Comparison of ENCODE assay signal across 15 mouse cellular contexts in the genomic region with DNA sequence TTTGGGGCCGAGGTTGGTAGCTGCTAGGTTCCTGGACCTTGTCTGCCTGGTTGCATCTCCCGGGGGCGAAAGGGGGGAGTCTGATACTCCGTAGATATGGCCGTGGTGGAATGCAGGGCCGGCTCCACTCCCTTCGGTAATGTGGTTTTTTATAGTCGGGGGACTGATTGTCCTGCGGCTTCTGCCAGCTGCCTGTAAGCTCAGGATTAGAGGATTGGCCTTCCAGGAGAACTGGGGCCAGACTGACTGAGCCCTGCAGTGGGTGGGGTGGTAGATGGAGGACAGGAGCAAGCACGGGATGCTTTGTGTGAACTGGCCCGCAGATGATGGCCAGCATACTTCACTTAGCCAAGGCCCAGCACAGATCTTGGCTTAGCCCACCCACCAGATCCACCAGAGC. TPM values are rescaled to one million over a fixed set of nuclear protein-coding genes. Genes with fewer than 3 reads are reported as not detected.
DNase-seq lines count a peak whose midpoint lies in the region; TF ChIP-seq lines count a peak whose summit lies in the region.
"Had no signal": no experiment of that assay in that cellular context is flagged by ENCODE, and none has a peak within 500 bp of the region (broad histone marks: within the 10 kb centered on the region; RNA-seq: fewer than 3 reads in every experiment).

No protein-coding gene starts in this region.

- intact Hi-C loops in gastrocnemius, adult 2 months (cut with DNase I): no loop called here
- intact Hi-C loops in gastrocnemius, postnatal 14 days (cut with DNase I; ENCODE audit: low total_unique reads): no loop called here

- H3K27ac ChIP-seq in gastrocnemius, adult 2 months: peak overlapping the region; percentile 95
- H3K27ac ChIP-seq in embryonic facial prominence, embryonic 10.5 days (replicated peaks): 0 out of 2 replicates have a peak overlapping the region, but pooled peaks have one; percentile 6
- H3K27ac ChIP-seq: embryonic facial prominence, embryonic 12.5 days; forebrain, embryonic 15.5 days; hindbrain, embryonic 15.5 days had no signal

- TF ChIP-seq CTCF in gastrocnemius, adult 2 months (IDR thresholded peaks at IDR 0.05): no peak

- H3K4me3 ChIP-seq in gastrocnemius, adult 2 months: peak overlapping the region; percentile 21; the same call in 1 of the 2 replicates
- no peak overlapping the region for H3K4me3 ChIP-seq in embryonic facial prominence, embryonic 10.5 days
- H3K4me3 ChIP-seq: embryonic facial prominence, embryonic 12.5 days; forebrain, embryonic 15.5 days; hindbrain, embryonic 15.5 days had no signal

- peak; percentile 69 for DNase-seq in gastrocnemius, adult 2 months
- no peak for DNase-seq in gastrocnemius, postnatal 14 days
- DNase-seq in heart, adult 8-10 months (ENCODE audit: low spot score): peak; percentile 38
- no peak for DNase-seq in heart, postnatal 4 days
- DNase-seq in embryonic facial prominence, embryonic 10.5 days (ENCODE audit: low spot score): no peak
- DNase-seq in skeletal muscle tissue, adult 2 months (ENCODE audit: low read depth, low spot score): peak; percentile 39
- DNase-seq in ovary, postnatal 10 days (ENCODE audit: low spot score): no peak
- DNase-seq: cerebellum, adult 11 months; embryo, embryonic 11 days had no signal

- no peaks in the 10 kb centered on the region for H3K36me3 ChIP-seq in embryonic facial prominence, embryonic 10.5 days (replicated peaks)
- H3K36me3 ChIP-seq: embryonic facial prominence, embryonic 12.5 days; forebrain, embryonic 15.5 days had no signal

- 86% methylated on average over 11 of the region's 11 CpGs for WGBS in embryonic facial prominence, embryonic 10.5 days

- H3K27me3 ChIP-seq in embryonic facial prominence, embryonic 10.5 days (replicated peaks; ENCODE audit: low read depth, poor library complexity, severe bottlenecking): peaks cover 9% of the 10 kb centered on the region
- H3K27me3 ChIP-seq: forebrain, embryonic 15.5 days; hindbrain, embryonic 15.5 days had no signal

- H3K9me3 ChIP-seq in embryonic facial prominence, embryonic 10.5 days: no peaks in the 10 kb centered on the region
- H3K9me3 ChIP-seq: embryonic facial prominence, embryonic 12.5 days; forebrain, embryonic 15.5 days; hindbrain, embryonic 15.5 days had no signal

- peaks cover 7% of the 10 kb centered on the region; the same call in 1 of the 2 replicates for H3K4me1 ChIP-seq in embryonic facial prominence, embryonic 10.5 days
- H3K4me1 ChIP-seq: embryonic facial prominence, embryonic 12.5 days had no signal

RNA-seq across cellular contexts. Expression of gene Dok7, which starts 16.7 kb away (rescaled TPM):
- total RNA-seq in gastrocnemius, adult 2 months (2021): 10 to 100 TPM; 21.8 to 31.9 TPM
- 10 to 100 TPM; 30.0 to 33.3 TPM for total RNA-seq in gastrocnemius, postnatal 14 days (2021)
- 10 to 100 TPM; 32.2 to 42.1 (median 39.8) TPM for total RNA-seq in heart, adult 8-10 months (2022)
- total RNA-seq in heart, postnatal 4 days (2021): 10 to 100 TPM; 28.1 to 28.5 TPM
- 0.34 and 0.35 TPM in 2 replicates for polyA plus RNA-seq in embryonic facial prominence, embryonic 10.5 days (2016; fragmentation: Nextera tagmentation; extraction: Ambion mirVana)
- total RNA-seq: common myeloid progenitor, adult 5-6 weeks had no signal
- polyA plus RNA-seq: forebrain, embryonic 11.5 days; hindbrain, embryonic 11.5 days had no signal

RNA-seq across cellular contexts. Expression of gene Hgfac, which starts 31.9 kb away (rescaled TPM):
- under 1 TPM; 0.25 to 0.48 TPM for total RNA-seq in gastrocnemius, adult 2 months (2021)
- under 1 TPM; 0.42 to 0.45 TPM for total RNA-seq in gastrocnemius, postnatal 14 days (2021)
- under 1 TPM; 0.26 to 0.75 (median 0.47) TPM for total RNA-seq in heart, adult 8-10 months (2022)
- 1 to 10 TPM; 2.3 to 3.1 TPM for total RNA-seq in heart, postnatal 4 days (2021)
- 0.08 and 0.82 TPM in 2 replicates for polyA plus RNA-seq in embryonic facial prominence, embryonic 10.5 days (2016; fragmentation: Nextera tagmentation; extraction: Ambion mirVana)

RNA-seq across cellular contexts. Expression of gene Lrpap1, which starts 32.3 kb away (rescaled TPM):
- 10 to 100 TPM; 28.2 to 30.2 TPM for total RNA-seq in gastrocnemius, adult 2 months (2021)
- 10 to 100 TPM; 33.0 to 36.7 TPM for total RNA-seq in gastrocnemius, postnatal 14 days (2021)
- 10 to 100 TPM; 40.6 to 55.8 (median 48.3) TPM for total RNA-seq in heart, adult 8-10 months (2022)
- total RNA-seq in heart, postnatal 4 days (2021): 10 to 100 TPM; 55.8 to 57.1 TPM
- polyA plus RNA-seq in embryonic facial prominence, embryonic 10.5 days (2016; fragmentation: Nextera tagmentation; extraction: Ambion mirVana): 72.4 and 74.2 TPM in 2 replicates

Comparison
In these comparisons a context has a peak if more than half of its experiments do, and no peak if none do; other contexts are left out.
1. DNase-seq: peak in gastrocnemius, adult 2 months (single experiment), heart, adult 8-10 months (single experiment) and skeletal muscle tissue, adult 2 months (single experiment); none in gastrocnemius, postnatal 14 days (single experiment), heart, postnatal 4 days (single experiment), embryonic facial prominence, embryonic 10.5 days (single experiment) and ovary, postnatal 10 days (single experiment).